Mouse (Mus musculus) liver, embryonic 16.5 days (tissue): ENCODE results near the gene Kcnk13. TPM values are rescaled to one million over a fixed set of nuclear protein-coding genes. Genes with fewer than 3 reads are reported as not detected.

Source experiments
- ATAC-seq: fragments of 200-750 bp; cut with Nextera tagmentation; 2 replicates; pipeline ENCODE4 v1.8.0; 2017; ENCODE audit warnings: low read depth, mild to moderate bottlenecking, moderate number of reproducible peaks, moderate library complexity
- H3K27ac ChIP-seq: fragments of 300-500 bp; sonication (generic); 2 replicates; pipeline ENCODE4 v1.5.1; 2014; ENCODE audit warnings: mild to moderate bottlenecking, low read length
- H3K27me3 ChIP-seq: fragments of 300-500 bp; sonication (generic); 2 replicates; pipeline ENCODE4 v1.6.1; 2014; ENCODE audit warnings: low read depth, low read length, mixed read lengths; ENCODE audit not compliant: control insufficient read depth, insufficient read depth
- H3K36me3 ChIP-seq: fragments of 300-500 bp; sonication (generic); 2 replicates; pipeline ENCODE4 v1.6.1; 2014; ENCODE audit warnings: mild to moderate bottlenecking; ENCODE audit not compliant: control insufficient read depth, insufficient read depth
- H3K4me1 ChIP-seq: fragments of 300-500 bp; sonication (generic); 2 replicates; pipeline ENCODE4 v1.6.1; 2014; ENCODE audit warnings: low read depth, low read length, mixed read lengths; ENCODE audit not compliant: control insufficient read depth
- H3K4me2 ChIP-seq: fragments of 300-500 bp; sonication (generic); 2 replicates; pipeline ENCODE4 v1.6.1; 2014; ENCODE audit warnings: low read depth, low read length, mixed read lengths
- H3K4me3 ChIP-seq: fragments of 300-500 bp; sonication (generic); 2 replicates; pipeline ENCODE4 v1.5.1; 2014; ENCODE audit warnings: low read depth, mild to moderate bottlenecking, low read length
- H3K9ac ChIP-seq: fragments of 300-500 bp; sonication (generic); 2 replicates; pipeline ENCODE4 v1.6.1; 2014; ENCODE audit warnings: low read depth, low read length
- H3K9me3 ChIP-seq: fragments of 300-500 bp; sonication (generic); replicated peaks from 2 replicates; pipeline ENCODE4 v1.6.1; 2016; ENCODE audit warnings: low read length; ENCODE audit not compliant: control insufficient read depth
- WGBS: fragments of 180-500 bp; shearing (Covaris S2); extraction: QIAGEN DNeasy Blood & Tissue Kit; methylation state at CpG from one replicate; pipeline ENCODE4 v1.1.7; 2014; ENCODE audit not compliant: insufficient replicate concordance; 5-methylcytosine and 5-hydroxymethylcytosine counted together
- polyA plus RNA-seq: library from polyadenylated mRNA; unstranded; fragments of >200 nt; fragmentation: Nextera tagmentation; extraction: Ambion mirVana; gene quantifications from 2 replicates; pipeline ENCODE4 v1.2.1, GENCODE M21; 2015

Gene Kcnk13
- polyA plus RNA-seq, 1 experiment from 2014 or later, result 0.84 TPM

GRCm38 (mm10) chr12:99972825-99973224 is 8.5 kb downstream of the Kcnk13 start:
- Histone ChIP-seq H3K36me3 (no peaks in the 10 kb centered on the region), H3K9me3 (no peaks in the 10 kb centered on the region), H3K27me3 (0 out of 2 replicates have a peak, but pooled peaks cover 8% of the 10 kb centered on the region), H3K27ac (no peak overlapping the region), H3K9ac (no peak overlapping the region), H3K4me1 (no peaks in the 10 kb centered on the region), H3K4me2 (no peak overlapping the region), H3K4me3 (no peak overlapping the region)
- WGBS, result 44% methylated on average over 7 of the region's 7 CpGs
- no peak for ATAC-seq

- H3K9me3 ChIP-seq, result no peaks in the 10 kb centered on the region
- H3K27me3 ChIP-seq, result 0 out of 2 replicates have a peak, but pooled peaks cover 6% of the 10 kb centered on the region
- H3K9ac ChIP-seq, result no peak overlapping the region
- ATAC-seq, result no peak
- H3K4me2 ChIP-seq, result no peak overlapping the region
- no peaks in the 10 kb centered on the region for H3K36me3 ChIP-seq
- H3K27ac ChIP-seq, result no peak overlapping the region
- H3K4me3 ChIP-seq, result no peak overlapping the region
- no peaks in the 10 kb centered on the region for H3K4me1 ChIP-seq
- 58% methylated on average over 1 of the region's 1 CpGs for WGBS
Observed at GRCm38 (mm10) chr12:99973659-99974058, 9.4 kb downstream of the Kcnk13 start.

- no peaks in the 10 kb centered on the region for H3K9me3 ChIP-seq
- no peaks in the 10 kb centered on the region for H3K27me3 ChIP-seq
- H3K36me3 ChIP-seq, result no peaks in the 10 kb centered on the region
- no peak overlapping the region for H3K4me3 ChIP-seq
- 39% methylated on average over 4 of the region's 4 CpGs for WGBS
- no peak for ATAC-seq
- H3K9ac ChIP-seq, result no peak overlapping the region
- no peaks in the 10 kb centered on the region for H3K4me1 ChIP-seq
- no peak overlapping the region for H3K27ac ChIP-seq
- H3K4me2 ChIP-seq, result no peak overlapping the region
Observed at GRCm38 (mm10) chr12:99979541-99979940, 15.2 kb downstream of the Kcnk13 start.

- H3K27me3 ChIP-seq, result no peaks in the 10 kb centered on the region
- 68% methylated on average over 5 of the region's 5 CpGs for WGBS
- no peak overlapping the region for H3K9ac ChIP-seq
- no peaks in the 10 kb centered on the region for H3K4me1 ChIP-seq
- H3K27ac ChIP-seq, result no peak overlapping the region
- H3K4me3 ChIP-seq, result no peak overlapping the region
- H3K36me3 ChIP-seq, result no peaks in the 10 kb centered on the region
- ATAC-seq, result no peak
- no peak overlapping the region for H3K4me2 ChIP-seq
- no peaks in the 10 kb centered on the region; the same call in 1 of the 2 replicates for H3K9me3 ChIP-seq
Observed at GRCm38 (mm10) chr12:99986797-99987196, 22.5 kb downstream of the Kcnk13 start.

GRCm38 (mm10) chr12:99988144-99988543 is 23.8 kb downstream of the Kcnk13 start:
- WGBS, result 56% methylated on average over 2 of the region's 2 CpGs
- ATAC-seq, result no peak
- no peak overlapping the region for H3K4me3 ChIP-seq

GRCm38 (mm10) chr12:99992362-99992862 is 28.1 kb downstream of the Kcnk13 start:
- Histone ChIP-seq H3K36me3 (no peaks in the 10 kb centered on the region), H3K9me3 (no peaks in the 10 kb centered on the region; the same call in 1 of the 2 replicates), H3K27ac (no peak overlapping the region), H3K27me3 (no peaks in the 10 kb centered on the region), H3K9ac (no peak overlapping the region), H3K4me1 (no peaks in the 10 kb centered on the region), H3K4me2 (no peak overlapping the region), H3K4me3 (no peak overlapping the region)
- ATAC-seq, result no peak
- 78% methylated on average over 11 of the region's 11 CpGs for WGBS

More at GRCm38 (mm10) chr12:99988144-99988543, 23.8 kb downstream of the Kcnk13 start:
- Histone ChIP-seq H3K9ac (no peak overlapping the region), H3K4me2 (no peak overlapping the region), H3K4me1 (no peaks in the 10 kb centered on the region), H3K27me3 (no peaks in the 10 kb centered on the region), H3K9me3 (no peaks in the 10 kb centered on the region; the same call in 1 of the 2 replicates), H3K36me3 (no peaks in the 10 kb centered on the region), H3K27ac (no peak overlapping the region)

- no peak overlapping the region for H3K4me2 ChIP-seq
- no peaks in the 10 kb centered on the region for H3K36me3 ChIP-seq
- H3K27ac ChIP-seq, result no peak overlapping the region
- no peaks in the 10 kb centered on the region for H3K4me1 ChIP-seq
- no peak overlapping the region for H3K4me3 ChIP-seq
- ATAC-seq, result no peak
- H3K9me3 ChIP-seq, result no peaks in the 10 kb centered on the region; the same call in 1 of the 2 replicates
- no peak overlapping the region for H3K9ac ChIP-seq
- H3K27me3 ChIP-seq, result no peaks in the 10 kb centered on the region
- WGBS, result 68% methylated on average over 10 of the region's 10 CpGs
Observed at GRCm38 (mm10) chr12:99993146-99993890, 29.0 kb downstream of the Kcnk13 start.

GRCm38 (mm10) chr12:99995951-99996350 is 31.7 kb downstream of the Kcnk13 start:
- Histone ChIP-seq H3K4me3 (no peak overlapping the region), H3K27me3 (no peaks in the 10 kb centered on the region), H3K9me3 (no peaks in the 10 kb centered on the region; the same call in 1 of the 2 replicates), H3K4me1 (no peaks in the 10 kb centered on the region), H3K9ac (no peak overlapping the region), H3K4me2 (no peak overlapping the region), H3K27ac (no peak overlapping the region), H3K36me3 (no peaks in the 10 kb centered on the region)
- no peak for ATAC-seq
- WGBS, result 67% methylated on average over 5 of the region's 5 CpGs

GRCm38 (mm10) chr12:99999726-100000125 is 35.4 kb downstream of the Kcnk13 start:
- no peaks in the 10 kb centered on the region for H3K36me3 ChIP-seq
- H3K4me3 ChIP-seq, result no peak overlapping the region
- no peaks in the 10 kb centered on the region for H3K27me3 ChIP-seq
- no peak overlapping the region for H3K4me2 ChIP-seq
- no peak for ATAC-seq
- no peaks in the 10 kb centered on the region for H3K4me1 ChIP-seq
- no peaks in the 10 kb centered on the region for H3K9me3 ChIP-seq
- WGBS, result 72% methylated on average over 5 of the region's 5 CpGs
- H3K27ac ChIP-seq, result no peak overlapping the region
- no peak overlapping the region for H3K9ac ChIP-seq
